Mouse (Mus musculus): ENCODE data around the gene Siae.

The Siae gene

GRCm38 (mm10) chr9:37539170-37540025 is 16.1 kb upstream of the Siae start, which contains the start of gene Vsig2:
Vsig2 (plus strand) TSS chr9:37539255.
- in situ Hi-C loops (cut with MboI; ENCODE audit: low pct_unique_long_range_greater_than_20kb in 1 of 2, low sequenced_read_pairs in 2 of 2, unreplicated experiment in 1 of 2) = no loop called here

GRCm38 (mm10) chr9:37540226-37540625 is 15.3 kb upstream of the Siae start:
- in situ Hi-C loops (cut with MboI; ENCODE audit: low pct_unique_long_range_greater_than_20kb in 1 of 2, low sequenced_read_pairs in 2 of 2, unreplicated experiment in 1 of 2) = no loop called here

DNA sequence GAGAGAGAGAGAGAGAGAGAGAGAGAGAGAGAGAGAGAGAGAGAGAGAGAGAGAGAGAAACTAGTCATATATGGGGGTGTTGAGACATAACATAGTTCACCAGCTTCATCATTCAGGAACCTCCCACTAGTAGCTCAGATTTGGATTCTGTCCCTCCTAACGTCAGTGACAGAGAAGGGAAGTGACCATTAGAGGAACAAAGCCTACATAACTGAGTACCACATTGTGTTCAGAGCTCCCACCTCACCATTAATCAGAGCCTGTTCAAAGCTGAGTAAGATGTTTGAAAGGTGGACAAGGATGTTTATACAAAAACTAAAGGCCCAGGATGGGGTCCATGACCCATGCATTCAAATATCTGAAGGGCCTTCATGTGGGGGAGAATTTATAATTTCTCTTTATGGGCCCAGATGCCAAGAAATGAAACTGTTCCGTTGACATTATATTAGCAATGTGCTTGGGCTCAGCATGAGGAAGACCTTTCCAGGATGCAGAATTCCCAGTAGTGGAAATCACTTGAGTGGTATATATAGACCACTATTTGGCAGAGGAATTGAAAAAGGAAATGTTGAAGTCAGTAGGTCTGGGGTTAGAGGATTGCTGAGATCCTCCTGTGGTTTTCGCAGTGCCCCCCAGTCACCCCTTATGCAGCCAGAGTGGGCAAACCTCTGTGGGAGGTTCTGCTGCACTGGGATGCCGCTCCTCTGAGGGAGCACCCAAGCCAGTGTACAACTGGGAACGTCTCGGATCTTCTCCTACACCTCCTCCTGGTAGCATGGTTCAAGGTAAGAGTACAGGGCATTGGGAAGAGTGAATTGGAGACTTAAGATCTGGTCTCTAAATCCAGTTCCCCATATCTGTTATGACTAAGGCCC is 14.6 kb upstream of the Siae start:
- in situ Hi-C loops (cut with MboI; ENCODE audit: low pct_unique_long_range_greater_than_20kb in 1 of 2, low sequenced_read_pairs in 2 of 2, unreplicated experiment in 1 of 2) = no loop called here

- in situ Hi-C loops (cut with MboI; ENCODE audit: low pct_unique_long_range_greater_than_20kb in 1 of 2, low sequenced_read_pairs in 2 of 2, unreplicated experiment in 1 of 2) = no loop called here
Observed at GRCm38 (mm10) chr9:37541851-37542642, 13.5 kb upstream of the Siae start.

DNA sequence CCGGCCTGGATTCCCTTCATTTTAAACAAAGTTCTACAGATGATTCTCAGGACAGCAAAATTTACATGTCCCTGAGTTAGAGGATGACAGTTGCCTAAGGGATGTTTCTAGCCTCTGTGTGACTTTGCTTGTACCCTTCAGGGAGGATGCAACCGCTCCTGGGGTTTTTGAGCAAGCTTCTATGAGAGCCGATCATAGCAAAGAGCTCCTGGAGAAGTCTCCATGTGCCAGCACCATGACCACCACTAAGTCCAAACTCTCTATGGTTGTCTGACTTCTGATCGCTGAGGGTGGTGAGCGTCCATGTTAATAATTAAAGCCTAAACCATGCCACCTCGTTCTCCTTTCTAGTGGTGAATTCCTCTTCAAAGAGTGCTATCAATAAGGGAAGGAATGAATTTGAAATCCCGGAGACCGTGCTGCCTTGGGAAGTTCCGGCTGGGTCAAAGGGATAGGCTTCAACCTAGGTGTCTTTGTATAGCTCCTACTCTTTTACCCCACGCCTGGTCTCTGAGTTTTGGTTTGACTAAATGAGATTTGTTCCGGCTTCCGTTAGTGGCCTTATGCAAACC is 11.5 kb upstream of the Siae start:
- in situ Hi-C loops (cut with MboI; ENCODE audit: low pct_unique_long_range_greater_than_20kb in 1 of 2, low sequenced_read_pairs in 2 of 2, unreplicated experiment in 1 of 2) = no loop called here

DNA sequence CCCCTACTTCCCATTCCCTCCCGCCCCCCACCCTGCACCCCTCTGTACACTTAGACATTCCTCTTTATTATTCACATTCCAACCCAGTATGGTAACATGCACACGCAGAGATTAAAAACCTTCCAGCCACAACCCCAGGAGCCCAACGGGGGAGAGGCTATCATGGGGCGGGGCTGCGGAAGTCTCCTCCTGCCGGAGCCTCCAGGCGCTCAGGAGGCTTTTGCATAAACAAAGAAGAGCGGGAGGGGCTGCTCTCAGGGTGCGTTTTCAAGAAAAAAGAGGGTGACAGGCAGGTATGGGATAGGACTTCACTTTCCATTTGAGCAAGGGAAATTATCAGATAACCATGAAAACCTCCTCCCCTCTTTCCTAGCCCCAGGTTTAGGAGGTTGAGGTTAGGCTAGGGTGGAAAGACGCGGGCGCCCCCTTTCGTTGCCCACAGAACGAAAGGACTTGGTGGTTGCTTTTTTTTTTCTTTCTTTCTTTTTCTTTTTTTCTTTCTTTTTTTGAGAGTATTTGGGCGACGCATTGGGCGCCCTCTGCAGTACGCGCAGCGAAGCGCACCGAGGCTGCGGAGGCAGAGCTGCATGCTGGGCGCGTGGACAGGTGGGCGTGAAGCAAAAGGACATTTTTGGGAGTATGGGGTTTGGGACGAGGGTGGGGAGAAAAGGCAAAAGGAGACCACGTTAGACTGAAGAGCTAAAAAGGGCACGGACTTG is 10.9 kb upstream of the Siae start:
- in situ Hi-C loops (cut with MboI; ENCODE audit: low pct_unique_long_range_greater_than_20kb in 1 of 2, low sequenced_read_pairs in 2 of 2, unreplicated experiment in 1 of 2) = no loop called here

- in situ Hi-C loops (cut with MboI; ENCODE audit: low pct_unique_long_range_greater_than_20kb in 1 of 2, low sequenced_read_pairs in 2 of 2, unreplicated experiment in 1 of 2) = no loop called here
Observed at GRCm38 (mm10) chr9:37545166-37545610, 10.3 kb upstream of the Siae start.

DNA sequence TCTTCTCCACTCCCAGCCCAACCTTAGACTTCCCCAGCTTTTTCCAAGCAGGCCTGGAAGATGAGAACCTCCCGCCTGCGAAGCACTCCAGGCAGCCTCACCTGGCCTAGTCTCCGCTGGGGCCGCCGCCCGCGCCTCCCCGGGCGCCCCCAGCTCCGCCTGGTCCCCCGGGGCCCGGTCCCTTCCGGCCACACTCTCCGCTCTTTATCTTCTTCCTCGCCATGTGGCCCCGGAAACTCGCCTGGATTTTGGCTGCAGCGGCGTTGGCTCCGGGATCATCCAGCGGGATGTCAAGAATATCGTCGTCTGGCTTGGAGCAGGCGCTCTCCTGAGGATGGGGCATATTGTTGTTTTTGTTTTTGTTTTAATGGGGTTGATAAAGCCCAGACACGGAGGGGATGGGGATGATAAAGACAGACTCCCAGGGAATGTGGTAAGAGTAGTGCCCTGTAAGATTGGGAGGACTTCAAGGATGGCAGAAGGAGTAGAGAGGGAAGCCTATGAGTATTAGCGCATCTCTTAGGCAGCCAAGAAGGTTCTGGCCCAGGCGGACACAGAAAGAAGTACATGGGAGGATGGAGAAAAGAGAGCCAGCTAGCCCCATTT is 9.5 kb upstream of the Siae start:
- in situ Hi-C loops (cut with MboI; ENCODE audit: low pct_unique_long_range_greater_than_20kb in 1 of 2, low sequenced_read_pairs in 2 of 2, unreplicated experiment in 1 of 2) = no loop called here

GRCm38 (mm10) chr9:37546889-37547288 is 8.6 kb upstream of the Siae start:
- in situ Hi-C loops (cut with MboI; ENCODE audit: low pct_unique_long_range_greater_than_20kb in 1 of 2, low sequenced_read_pairs in 2 of 2, unreplicated experiment in 1 of 2) = no loop called here

DNA sequence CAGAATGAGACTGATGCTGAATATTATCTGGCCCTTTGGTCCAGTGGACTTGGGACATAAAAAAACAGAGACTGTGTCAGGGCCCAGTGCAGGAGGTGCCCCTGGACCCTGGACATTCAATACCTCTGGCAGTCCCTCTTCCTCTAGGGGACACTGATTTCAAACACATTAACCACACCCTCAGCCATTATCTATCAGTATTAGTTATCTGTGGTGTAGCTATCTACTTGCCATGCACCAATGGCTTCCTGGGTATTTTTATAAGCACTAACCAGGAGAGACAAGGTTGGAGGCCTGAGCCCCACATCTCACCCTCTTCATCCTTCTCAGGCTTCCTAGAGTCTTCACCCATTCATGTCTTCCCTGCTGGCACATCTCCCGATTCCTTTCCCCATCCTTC is 5.1 kb upstream of the Siae start:
- in situ Hi-C loops (cut with MboI; ENCODE audit: low pct_unique_long_range_greater_than_20kb in 1 of 2, low sequenced_read_pairs in 2 of 2, unreplicated experiment in 1 of 2) = no loop called here

DNA sequence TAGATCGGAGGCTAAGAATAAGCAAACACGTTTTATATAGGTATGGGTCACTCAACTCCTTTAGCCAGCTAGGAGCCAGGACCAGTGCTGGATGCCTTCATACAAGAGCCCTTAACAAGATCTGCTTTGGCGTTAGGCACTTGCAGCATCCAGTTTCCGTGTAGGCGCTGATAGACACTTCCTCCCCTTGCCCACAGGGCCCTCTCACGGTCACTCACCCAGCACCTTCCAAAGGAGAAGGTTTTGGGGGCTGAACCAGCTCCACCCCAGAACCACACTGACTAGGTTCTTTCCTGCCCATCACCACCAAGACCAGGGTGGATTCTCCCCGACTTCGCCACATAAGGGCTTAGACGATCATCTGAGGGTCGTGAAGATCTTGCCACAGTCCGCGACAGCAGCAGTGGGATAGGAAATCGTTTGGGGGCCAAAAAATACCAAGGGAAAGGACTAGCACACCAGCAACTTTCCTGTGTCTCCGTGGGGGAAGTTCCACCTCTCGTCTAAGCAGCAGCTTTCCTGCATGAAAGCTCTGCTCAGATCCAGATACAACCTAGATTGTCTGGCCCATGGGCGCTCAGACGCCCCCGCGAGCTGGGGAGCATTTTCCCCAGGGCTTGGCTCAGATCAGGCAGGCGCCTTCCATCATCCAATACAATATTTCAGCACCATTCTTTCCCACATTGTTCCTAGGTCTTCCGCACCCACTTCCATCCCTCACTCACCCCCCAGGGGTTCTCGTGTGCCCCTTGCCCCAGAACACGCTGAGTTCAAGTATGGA is 3.6 kb upstream of the Siae start:
- in situ Hi-C loops (cut with MboI; ENCODE audit: low pct_unique_long_range_greater_than_20kb in 1 of 2, low sequenced_read_pairs in 2 of 2, unreplicated experiment in 1 of 2) = no loop called here

- in situ Hi-C loops (cut with MboI; ENCODE audit: low pct_unique_long_range_greater_than_20kb in 1 of 2, low sequenced_read_pairs in 2 of 2, unreplicated experiment in 1 of 2) = no loop called here
Observed at GRCm38 (mm10) chr9:37552536-37553293, 2.8 kb upstream of the Siae start, which contains the start of gene Nrgn. Nrgn (minus strand) TSS chr9:37552904.

DNA sequence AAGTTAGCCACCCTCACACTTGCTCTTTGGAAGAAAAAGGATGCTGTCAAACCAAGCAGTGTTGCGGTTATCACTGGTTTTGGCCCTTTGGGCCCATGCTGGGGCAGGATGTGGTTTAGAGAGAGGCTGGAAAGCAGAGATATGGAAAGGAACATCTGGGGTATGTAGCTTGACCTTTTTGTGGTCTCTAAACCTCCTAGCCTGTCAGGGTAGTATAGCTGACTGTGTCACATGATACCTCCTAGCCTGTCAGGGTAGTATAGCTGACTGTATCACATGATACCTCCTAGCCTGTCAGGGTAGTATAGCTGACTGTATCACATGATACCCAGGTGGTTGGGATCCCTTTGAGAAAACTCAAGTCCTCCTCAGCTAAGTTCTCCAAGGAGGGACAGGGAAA is 1.2 kb upstream of the Siae start:
- in situ Hi-C loops (cut with MboI; ENCODE audit: low pct_unique_long_range_greater_than_20kb in 1 of 2, low sequenced_read_pairs in 2 of 2, unreplicated experiment in 1 of 2) = no loop called here

GRCm38 (mm10) chr9:37556366-37556765 is 868 bp downstream of the Siae start:
- in situ Hi-C loops (cut with MboI; ENCODE audit: low pct_unique_long_range_greater_than_20kb in 1 of 2, low sequenced_read_pairs in 2 of 2, unreplicated experiment in 1 of 2) = no loop called here

GRCm38 (mm10) chr9:37560617-37561016 is 5.1 kb downstream of the Siae start:
- in situ Hi-C loops (cut with MboI; ENCODE audit: low pct_unique_long_range_greater_than_20kb in 1 of 2, low sequenced_read_pairs in 2 of 2, unreplicated experiment in 1 of 2) = no loop called here

DNA sequence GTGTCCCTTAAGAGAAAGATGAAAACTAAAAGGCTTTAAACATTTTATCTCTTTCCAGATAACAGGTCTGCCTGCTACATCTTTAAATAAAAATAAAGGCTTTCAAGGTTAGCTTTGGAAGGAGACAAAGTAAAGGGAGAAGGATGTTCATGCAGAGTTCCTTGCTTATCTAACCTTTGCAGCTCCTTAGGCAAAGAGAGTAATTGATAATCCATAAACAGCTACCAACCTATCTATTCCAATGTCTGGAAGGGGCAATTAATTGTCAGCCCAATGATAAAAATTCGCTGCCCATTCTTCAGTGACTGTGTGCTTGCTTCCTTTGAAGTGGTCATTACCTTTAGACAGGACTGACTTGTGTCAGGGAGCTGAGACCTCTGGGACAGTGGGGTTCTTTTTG is 8.3 kb downstream of the Siae start:
- in situ Hi-C loops (cut with MboI; ENCODE audit: low pct_unique_long_range_greater_than_20kb in 1 of 2, low sequenced_read_pairs in 2 of 2, unreplicated experiment in 1 of 2) = no loop called here
